Mouse (Mus musculus) heart, adult 11 months (tissue): ENCODE data around the gene Slc25a22.

ENCODE experiments used
- DNase-seq: peaks from one replicate; pipeline ENCODE4 v3.0.0; 2022

The Slc25a22 gene

DNA sequence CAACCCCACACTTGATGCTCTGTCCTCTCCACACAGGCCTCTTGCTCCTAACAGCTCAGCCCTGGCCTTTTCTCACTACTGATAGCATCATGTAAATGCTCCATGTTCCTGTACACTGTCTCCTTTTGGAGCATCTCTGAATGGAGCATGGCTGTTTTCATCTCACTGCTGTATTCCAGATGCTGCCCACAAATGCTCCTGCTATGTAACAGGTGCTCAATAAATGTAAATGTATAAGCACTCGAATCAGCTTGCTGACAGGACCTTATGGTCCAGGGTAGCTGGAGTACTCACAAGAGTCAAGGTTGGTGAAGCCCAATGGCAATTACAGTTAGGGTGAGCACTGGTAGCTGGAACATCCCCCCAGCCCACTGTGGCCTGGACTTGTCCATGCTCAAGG lies 33.5 kb upstream of the Slc25a22 start:
- DNase-seq = no peak

DNA sequence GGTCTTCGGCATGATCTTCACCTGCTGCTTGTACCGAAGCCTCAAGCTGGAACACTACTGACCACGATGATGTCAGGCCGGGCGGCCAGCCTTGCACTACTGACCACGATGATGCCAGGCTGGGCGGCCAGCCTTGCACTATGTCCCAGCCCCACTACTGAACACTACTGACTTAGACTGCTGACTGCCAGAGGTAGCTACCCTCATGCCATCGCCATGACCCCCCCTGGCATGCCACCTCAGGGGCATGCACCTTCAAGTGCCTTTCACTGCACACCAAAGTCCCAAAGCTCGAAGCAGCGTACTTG lies 32.9 kb upstream of the Slc25a22 start:
- DNase-seq = no peak

DNA sequence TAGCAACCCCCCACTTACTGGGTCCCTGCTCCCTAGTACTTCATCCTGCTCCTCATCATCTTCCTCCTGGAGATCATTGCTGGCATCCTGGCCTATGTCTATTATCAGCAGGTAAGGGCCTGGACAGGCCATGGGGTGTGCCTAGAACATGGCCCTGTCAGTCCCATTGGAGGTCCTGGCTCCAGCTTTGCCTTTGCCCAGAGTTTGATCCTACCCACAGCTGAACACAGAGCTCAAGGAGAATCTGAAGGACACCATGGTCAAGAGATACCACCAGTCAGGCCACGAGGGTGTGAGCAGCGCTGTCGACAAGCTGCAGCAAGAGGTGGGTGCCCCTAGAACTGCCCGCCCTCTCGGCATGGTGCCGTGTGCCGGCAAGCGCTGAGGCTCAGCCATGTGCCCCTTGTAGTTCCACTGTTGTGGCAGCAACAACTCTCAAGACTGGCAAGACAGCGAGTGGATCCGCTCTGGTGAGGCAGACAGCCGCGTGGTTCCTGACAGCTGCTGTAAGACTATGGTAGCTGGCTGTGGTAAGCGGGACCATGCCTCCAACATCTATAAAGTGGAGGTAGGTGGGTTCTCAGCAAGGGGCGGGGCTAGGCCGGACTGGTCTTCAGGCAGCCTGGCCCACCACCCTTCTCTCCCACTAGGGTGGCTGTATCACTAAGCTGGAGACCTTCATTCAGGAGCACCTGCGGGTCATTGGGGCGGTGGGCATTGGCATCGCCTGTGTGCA lies 32.4 kb upstream of the Slc25a22 start:
- DNase-seq = peak; percentile 96

DNA sequence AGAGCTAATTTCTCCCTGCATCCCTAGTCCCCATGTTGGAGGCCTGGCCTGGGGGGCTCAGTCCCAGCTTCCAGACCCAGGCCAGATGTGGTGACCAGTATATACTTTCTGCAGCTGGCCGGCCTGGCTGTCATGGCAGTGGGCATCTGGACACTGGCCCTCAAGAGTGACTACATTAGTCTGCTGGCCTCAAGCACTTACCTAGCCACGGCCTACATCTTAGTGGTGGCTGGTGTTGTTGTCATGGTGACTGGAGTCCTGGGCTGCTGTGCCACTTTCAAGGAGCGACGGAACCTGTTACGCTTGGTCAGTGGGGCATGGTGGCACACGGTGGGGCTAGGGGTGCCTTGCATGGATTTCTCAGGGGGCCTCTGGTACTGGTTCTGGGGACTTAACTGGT lies 31.7 kb upstream of the Slc25a22 start:
- DNase-seq = peak; percentile 96

DNA sequence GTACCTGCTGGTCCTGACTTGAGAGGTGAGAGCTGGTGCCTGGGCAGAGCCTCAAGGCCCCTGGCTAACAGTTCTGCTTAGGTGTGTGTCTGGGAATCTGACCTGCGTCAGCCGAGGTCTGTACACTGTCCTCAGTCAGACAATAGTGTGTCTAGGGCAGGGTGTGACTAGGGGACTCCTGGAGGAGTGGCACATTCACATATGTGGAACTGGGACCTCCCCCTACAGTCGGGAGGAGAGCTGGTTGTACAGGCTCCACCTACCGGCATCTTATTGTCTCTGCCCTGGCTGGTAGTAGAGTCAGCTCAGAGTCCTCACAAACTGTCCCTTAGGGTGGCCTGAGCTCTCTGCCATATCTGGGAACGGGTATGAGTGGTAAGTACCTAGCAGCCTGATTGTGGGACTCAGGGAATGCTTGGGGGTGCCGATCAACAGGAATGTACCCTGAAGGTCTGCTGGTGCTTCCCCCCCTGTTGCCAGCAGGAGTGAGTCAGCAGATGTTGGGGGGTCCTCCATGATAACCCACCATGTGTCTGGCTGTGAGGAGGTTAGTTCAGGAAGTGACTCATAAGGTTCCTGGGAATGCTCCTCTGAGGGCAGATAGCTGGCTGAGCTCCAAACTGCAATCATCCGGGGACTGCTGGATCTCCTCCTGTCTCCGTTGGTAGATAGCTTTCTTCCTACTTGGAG lies 31.0 kb upstream of the Slc25a22 start:
- peak; percentile 99 for DNase-seq

DNA sequence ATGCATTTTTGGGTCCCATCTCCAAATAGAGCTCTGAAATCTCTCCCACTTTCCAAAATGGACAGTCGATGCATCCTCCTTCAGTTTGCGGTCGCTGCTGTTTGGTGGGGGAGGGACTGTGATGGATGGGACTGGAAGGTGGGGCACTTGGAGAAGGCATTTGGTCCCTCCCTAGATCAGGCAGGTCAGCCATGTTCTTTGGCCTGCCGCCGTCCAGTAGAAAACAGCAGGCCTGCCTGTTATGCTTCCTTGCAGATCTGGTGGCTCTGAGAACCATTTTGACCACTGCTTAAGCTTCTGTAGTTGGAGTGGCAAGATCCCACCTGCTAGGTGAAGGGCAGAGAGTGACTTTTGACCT lies 30.5 kb upstream of the Slc25a22 start:
- no peak for DNase-seq

DNA sequence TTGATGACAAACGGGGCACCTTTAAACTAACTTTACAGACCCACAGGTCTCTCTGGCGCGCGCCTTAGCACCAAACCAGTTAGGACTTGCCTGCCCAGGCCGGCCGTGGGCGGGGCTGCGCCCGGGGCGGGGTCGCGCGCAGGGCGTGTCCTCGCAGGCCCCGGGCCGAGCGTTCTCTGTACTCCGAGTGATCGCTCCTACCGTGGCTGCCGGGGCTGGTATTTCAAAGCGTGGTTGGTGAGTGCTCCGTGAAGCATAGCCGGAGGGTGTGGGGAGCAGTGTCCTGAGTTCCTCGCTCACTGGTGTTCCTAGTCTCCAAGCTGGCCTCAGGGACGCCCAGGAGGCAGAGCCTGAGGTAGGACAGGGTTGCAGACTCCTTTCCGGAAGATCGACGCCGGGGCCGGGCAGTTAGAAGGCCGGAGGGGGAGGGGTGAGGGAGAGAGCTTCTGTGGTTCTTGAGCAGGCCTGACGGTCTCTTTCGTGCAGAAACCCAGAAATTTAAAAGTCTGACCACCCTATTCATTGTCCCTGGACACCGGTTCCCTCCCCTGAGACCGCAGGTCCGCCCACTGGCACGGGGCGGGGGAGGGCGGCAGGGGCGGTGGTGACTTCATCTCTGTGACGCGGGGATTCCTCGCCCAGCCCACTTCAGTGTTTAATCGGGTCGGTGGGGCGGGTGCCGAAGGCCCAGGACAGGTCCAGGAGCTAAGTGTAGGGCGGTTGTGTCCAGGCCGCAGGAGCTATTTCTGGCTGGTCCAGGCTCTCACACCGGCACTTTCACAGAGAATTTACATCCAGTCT lies 29.7 kb upstream of the Slc25a22 start, which contains the start of gene Cd151:
Cd151 (plus strand) TSS at position 163 of the 801 bp plus-strand sequence.
- peak; percentile 99 for DNase-seq

DNA sequence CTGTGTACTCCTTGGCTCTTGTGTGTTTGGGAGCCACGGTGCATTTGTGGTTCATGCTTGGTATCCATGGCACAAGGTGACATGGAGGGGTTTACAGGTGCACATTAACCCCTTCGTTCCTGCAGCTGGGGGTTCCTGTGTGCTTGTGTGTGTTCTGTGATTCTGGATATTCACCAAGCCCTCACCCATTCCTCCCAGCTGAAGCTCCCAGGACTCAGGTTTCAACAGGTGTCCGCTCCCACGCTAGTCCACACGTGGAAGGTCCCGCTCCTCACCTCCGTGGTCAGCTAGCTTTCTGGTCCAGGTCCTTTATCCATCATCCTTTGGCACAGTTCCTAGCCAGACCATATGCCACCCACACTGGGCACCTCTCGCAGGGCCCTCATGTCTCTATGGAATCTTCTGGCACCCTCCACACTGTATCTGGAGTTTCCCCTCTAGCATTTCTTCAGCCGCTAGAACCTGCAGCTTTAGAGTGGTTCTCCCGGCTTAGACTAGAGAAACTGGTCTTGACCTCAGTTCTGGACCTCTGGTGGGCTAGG lies 29.0 kb upstream of the Slc25a22 start:
- DNase-seq = peak; percentile 94

DNA sequence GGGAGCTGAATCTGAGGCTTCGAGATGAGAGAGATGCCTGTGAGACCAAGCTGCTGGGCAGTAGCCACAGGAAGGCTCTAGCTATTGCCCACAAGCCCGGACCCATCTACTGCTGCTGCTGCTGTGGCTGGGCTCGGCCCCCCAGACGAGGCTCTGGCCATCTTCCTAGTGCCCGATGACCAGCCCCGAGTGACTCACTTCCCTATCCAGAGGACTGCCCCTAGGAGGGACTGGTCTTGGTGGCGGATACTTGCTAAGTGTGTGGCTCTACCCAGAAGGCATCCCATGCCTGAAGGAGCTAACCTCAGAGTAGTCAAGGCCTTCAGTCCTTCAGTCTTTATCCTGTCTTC lies 28.3 kb upstream of the Slc25a22 start:
- peak; percentile 98 for DNase-seq

DNA sequence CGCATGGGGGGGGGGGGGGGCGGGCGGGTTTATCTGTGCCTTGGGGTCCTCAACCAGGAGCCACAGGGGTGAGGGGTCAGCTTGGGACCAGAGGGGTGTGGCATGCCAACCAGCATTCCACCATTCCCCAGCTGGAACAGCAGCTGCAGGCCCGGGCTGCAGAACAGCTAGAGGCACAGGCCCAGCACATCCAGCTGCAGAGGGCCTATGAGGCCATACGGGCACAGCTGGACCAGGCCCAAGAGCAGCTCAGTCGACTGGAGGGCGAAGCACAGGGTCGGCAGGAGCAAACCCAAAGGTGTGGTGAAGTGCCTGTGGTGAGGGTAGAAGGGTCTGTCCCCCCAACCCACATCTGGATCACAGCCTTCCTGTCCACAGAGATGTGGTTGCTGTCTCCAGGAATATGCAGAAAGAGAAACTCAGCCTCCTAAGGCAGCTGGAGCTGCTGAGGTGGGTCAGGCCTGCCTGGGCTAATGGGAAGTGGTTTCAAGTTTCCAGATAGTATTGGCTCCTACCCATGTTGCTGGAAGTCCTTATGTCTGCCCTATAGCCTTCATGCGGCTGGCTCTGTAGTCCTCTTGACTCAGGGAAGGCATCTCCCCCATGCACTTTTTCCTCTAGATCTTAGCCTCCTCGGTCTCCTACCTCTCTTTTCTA lies 27.8 kb upstream of the Slc25a22 start:
- peak; percentile 96 for DNase-seq

DNA sequence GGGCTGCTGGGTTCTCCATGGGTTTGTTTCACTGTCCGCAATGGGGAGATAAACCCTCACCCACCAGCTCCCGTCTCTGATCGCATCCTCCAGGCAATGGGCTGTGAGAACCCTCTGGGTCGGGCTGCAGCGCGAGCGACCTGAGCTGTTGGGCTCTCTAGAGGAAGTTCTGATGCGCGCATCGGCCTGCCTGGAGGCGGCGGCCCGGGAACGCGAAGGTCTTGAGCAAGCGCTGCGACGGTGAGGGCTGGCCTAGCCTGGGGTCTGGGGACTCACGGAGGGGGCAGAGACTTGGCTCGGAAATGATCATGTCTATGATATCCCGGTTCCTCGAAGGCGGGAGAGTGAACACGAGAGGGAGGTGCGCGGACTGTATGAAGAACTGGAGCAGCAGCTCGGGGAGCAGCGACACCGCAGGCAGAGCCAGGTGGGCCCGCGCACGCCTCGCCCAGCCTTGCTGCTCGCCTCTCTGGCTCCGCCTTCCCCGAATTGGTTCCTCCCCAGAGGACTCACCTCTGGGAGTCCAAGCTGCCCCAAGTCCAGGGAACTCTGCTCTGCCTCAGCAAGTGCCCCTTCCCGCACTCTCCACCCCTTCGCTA lies 27.0 kb upstream of the Slc25a22 start:
- DNase-seq = peak; percentile 97

DNA sequence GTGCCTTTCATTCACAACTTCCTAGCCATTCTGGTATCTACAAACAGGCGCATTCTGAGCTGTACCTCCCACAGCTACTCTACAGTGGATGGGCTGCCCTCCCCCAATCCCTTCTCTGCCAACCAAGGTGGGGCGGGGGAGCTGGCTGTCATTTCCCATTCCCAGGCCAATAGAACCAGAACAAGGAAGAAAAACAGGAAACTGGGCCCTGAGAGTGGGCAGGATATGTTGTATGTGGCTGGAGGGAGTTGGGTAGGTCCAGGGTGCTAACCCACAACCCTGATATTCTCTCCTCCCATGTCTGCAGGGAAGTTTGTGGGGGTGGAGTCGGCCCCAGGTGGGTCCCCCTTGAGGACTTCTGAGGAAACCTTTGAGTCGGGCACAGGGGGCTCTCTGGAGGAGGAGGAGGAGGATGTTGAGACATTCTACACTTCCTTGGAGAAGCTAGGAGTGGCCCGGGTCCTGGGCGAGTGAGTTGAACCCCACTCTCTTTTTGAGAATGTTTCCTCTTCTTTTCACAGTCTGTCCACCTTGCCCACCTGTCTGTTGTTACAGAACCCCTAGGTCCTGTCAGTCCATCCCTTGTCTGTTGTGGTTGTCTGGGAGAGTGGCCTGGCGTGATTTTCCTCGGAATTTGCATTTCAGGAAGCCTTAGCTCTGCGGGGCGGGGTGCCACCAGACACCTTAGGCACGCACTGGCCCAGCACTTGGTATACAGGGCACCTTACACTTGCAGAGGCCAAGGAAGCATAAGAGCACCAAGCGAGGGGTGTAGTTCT lies 26.3 kb upstream of the Slc25a22 start:
- DNase-seq = peak; percentile 99

DNA sequence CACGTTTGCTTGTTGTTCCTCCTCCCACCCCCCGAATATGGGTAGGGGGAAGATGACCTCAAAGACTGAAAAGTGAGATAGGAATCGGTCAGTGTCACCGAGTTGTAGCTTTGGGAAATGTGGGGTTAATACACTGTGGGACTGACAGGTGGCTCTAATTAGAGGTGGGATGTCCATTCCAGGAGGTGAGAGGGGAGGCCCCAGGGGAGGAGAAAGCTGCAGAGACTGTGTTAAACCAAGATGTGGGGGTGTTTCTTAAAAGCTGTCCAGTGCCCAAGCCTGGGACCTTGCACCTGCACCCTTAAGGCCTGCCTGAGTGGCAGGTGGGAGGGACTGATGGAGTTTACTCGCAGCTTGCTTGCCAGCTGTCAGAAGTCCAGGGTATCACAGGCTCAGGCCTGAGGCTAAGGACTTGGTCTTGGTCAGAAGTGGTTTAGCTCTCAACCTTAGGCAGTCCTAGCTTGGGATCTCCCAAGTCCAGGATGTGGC lies 24.7 kb upstream of the Slc25a22 start:
- peak; percentile 97 for DNase-seq

DNA sequence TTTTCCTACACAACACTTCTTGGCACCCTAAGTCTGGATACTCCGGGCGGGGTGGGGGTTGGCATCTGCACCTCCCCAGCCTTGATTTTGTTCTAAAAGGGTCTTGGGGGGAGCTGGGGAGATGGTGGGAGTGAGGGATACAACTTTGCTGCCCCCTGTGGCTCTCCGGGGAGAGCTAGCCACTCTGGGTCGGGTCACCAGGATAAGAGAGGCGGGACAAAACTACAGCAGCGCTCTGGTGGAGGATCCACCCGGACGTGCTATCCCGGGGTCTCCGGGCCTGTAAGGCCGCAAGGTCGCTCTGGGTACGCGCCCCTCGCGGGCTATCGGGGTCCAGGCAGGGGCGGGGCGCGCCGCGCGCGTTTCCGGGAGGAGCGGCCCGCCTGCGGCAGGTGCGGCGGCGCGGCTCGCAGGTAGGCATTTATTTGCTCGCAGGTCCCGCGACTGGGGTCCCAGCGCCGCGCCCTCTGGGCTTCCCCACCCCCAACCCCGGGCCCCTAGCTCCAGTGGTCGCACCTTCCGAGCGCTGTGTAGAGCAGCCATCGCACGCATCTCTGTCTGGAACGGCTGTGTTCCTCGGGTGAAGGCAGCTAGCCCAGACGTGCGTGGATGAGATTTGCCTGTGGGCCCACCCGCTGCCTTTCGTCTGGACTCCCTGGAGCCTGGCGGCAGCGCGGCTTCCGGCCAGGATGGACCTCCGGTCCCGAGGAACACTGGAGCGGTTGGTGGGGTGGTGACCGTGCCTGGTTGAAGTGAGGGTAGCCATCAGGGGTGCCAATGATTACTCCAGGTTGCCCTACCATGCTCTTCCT lies 24.0 kb upstream of the Slc25a22 start:
- DNase-seq = peak; percentile 98

DNA sequence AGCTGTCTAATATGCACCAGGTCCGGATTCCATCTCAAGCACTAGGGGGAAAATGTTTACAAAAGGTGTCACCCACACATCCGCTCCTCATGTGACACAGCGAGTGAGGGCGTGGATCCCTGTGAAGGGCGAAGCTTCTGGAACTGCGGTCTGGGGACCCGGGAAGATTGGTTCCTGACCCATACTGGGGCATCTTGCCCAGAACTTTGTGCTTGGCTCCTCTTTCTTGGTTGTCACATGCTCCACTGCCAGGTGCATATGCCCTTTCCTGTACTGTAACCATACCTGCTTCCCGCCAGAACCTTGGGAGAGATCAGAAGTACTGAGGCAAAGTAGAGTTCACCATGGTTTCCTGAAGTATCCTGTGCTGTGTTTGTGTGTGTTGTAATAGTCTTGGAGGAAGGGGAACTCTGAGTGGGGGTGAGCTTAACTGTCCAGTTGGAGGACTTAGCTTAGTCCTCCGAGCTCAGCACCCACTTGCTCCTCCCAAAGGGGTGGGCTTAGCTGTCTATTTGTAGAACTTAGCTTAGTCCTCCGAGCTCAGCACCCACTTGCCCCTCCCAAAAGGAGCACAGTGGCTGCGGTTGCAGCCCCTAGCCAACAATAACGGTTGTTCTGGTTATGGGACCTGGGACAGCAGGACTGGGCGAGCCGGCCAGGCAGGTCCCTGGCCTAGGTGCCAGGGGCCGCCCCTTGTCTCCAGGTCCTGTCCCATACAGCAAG lies 22.9 kb upstream of the Slc25a22 start, which contains the start of gene Cracr2b:
Cracr2b (plus strand) TSS at position 704 of the 723 bp plus-strand sequence.
- peak; percentile 98 for DNase-seq

DNA sequence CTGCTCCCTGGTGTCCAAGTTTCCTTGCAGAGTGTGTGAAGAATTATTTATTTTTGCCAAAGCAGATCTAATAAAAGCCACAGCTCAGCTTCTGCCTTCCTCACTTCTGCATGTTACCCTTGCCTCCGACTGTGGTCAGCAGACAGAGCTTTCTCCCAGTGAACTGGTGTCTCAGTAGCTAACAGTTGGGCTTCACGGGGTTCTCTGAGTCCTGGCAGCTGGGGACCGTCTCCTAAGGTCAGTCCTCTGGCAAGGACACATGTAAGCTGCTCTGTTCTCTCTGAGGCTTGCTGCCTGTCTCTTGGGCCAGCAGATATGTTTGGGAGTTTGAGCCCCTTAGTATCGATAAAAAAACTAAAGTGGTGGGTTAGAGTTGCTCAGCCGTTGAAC lies 22.3 kb upstream of the Slc25a22 start:
- DNase-seq = peak; percentile 95

DNA sequence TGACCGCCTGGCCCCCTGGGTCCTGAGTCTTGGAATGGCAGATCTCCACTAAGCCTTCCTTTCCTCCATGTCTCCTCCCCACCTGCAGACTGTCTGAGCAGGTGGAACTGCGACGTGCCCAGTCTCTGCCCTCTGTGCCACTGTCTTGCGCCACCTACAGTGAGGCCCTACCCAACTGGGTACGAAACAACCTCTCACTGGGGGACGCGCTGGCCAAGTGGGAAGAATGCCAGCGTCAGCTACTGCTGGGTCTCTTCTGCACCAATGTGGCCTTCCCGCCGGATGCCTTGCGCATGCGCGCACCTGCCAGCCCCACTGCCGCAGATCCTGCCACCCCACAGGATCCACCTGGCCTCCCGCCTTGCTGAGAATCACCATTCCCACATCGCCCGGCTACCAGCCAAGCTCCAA lies 21.6 kb upstream of the Slc25a22 start:
- DNase-seq = peak; percentile 96

DNA sequence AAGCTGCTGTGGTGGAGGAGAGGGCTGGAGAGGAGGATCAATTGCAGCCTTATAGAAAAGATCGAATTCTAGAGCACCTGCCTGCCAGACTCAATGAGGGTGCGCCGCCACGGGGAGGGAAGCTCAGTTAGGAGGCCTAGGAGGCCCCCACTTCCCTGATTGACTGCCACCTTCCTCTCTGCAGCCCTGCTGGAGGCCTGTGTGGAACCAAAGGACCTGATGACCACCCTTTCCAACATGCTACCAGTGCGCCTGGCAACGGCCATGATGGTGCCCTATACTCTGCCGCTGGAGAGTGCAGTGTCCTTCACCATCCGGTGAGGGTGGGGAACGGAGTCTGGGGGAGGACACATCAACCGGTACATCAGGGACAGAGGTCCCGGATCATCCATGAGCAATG lies 21.0 kb upstream of the Slc25a22 start:
- DNase-seq = peak; percentile 95

DNA sequence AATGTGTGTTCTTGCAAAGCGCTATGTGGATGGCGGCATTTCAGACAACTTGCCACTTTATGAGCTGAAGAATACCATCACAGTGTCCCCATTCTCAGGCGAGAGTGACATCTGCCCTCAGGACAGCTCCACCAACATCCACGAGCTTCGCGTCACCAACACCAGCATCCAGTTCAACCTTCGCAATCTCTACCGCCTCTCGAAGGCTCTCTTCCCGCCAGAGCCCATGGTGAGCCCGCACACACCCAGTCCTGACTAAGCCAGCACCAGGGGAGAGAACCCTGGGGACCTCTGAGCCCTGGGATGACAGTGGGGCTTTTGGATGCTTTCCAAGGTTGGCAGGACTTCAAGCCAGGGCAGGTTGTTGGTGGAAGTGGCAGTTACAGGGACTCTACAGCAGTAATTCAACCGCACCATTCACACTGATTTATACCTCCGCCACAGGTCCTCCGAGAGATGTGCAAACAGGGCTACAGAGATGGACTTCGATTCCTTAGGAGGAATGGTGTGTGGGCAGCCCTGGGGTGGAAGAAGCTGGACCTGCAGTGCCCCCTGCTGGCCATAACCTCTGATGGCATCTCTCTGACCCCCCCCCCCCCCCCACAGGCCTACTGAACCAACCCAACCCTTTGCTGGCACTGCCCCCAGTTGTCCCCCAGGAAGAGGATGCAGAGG lies 20.4 kb upstream of the Slc25a22 start:
- DNase-seq = peak; percentile 97
